Mouse (Mus musculus): ENCODE measurements at regions not wholly inside any gene's neighbourhood (a gene's known extent, or its start where the extent isn't known, plus 50 kb on each side); places are given as distances from the start of the nearest gene placed in this dataset.

DNA sequence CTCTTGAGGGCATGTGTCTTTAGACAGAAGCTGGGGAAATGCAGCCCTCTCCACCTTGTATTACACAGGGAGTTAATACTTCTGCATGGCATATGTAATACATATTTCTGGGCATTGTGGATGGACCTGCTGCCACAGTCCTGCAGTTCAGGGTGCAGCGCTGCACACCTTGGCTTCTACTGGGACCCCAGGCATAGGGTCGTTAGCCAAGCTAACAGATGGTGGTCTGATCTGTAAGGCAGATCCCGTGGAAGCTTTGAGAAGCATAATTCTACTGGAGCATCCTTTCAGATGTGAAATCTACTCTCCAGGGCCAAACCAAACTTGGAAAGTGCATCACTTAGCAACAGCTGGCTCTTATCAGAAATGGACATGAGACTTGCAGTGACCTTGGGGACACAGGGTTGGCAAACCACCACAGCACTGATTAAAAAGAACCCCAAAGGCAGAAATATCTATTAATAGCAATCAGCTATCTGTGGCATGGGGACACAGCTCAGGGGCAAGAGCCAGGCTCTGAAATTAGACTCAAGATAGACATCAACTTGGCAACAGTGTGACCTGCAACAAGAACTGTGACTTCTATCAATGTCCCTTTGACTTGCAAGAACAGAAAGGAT lies 155.0 kb downstream of the Drd1 start:
- no peak for DNase-seq

DNA sequence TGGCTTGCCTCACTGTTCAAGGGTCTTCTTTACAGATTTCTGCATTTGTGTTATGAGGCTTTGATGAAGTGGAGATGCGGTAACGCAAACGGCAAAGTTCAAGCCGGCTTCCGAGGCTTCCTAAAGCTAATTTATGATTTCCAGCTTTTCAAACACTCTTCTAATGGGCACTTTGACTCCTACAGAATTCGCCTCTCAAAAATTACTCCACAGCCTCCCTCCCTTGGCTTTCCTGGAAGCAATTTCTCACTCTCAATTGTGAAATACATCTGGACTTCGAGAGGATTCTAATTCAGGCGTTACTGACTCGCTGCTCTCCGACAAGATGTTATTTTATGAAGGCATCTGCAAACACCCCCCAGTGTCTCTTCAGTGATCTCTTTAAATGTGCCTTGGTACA lies 157.2 kb downstream of the Drd1 start:
- DNase-seq = no peak

DNA sequence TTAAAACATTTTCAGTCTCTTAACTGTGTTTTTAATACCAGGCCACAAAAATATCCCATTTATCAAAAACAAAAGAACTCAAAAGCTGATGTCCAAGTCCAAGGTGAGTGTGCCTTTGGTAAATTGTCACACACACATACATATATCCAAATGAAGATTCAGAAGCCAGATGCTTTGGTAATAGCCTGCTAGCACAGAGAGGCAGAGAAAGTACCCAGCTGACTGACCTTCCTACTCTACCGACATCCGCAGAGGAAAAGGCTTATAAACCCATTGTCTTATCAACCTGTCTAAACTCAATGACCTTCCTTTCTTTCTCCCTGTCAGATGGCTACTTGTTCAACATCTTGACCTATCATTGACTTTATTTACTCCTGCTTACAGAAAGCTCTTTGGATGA lies 158.3 kb downstream of the Drd1 start:
- DNase-seq = no peak

DNA sequence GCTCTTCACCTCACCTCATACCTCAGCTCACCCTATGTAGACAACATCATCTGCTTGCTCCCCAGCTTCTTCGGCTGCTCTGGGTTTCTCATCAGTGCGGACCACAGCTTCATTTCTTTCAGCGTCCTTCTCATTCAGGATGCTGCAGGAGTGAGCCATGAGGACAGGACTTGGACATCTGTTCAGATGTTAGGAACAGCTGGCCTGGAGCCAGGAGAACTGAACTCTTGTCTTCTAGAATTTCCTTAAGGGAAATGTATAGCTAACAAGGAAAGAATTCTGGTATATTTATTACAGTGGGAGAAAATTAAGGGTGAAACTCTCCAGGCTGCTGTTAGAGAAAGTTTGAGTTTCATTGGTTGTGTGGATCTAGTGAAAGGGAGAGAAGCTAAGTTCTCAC lies 167.1 kb downstream of the Drd1 start:
- no peak for DNase-seq

DNA sequence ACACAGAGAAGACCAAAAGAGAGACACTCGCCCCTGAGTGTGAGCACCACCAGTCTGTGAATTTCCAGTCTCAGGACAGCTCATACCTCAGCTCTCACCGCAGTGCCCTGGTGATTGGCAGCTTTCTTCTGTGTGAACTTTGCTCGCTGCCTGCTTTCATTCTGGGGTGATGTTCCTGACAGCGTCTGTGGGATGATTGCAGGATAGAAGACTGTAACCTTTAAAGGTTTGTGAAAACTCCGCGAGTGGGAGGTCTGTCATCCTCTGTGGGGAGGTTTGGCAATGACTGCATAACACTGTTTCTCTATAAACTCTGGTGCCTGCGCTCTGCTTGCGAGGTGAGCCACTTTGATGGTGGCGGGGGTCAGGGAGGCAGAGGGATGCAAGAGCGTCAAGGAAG lies 169.7 kb downstream of the Drd1 start:
- DNase-seq = no peak

DNA sequence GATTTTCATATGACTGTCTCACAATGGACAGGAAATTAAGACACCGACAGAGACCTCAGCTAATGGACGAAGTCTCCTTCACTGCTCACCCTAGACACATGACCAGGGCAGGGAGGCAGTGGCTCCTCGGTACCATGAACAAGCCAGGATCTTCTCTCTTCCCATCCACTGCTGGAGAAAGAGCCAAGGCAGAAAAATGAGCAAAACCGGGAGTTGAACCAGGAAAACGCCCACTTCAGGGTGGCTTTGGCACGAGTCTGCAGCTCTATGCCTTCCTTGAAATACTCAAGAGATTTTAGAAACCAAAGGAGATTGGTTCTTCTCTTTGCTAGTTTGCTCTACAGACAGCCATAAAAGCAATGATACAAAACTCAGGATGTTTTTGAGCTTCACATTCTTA lies 172.3 kb downstream of the Drd1 start:
- peak; percentile 43 for DNase-seq

DNA sequence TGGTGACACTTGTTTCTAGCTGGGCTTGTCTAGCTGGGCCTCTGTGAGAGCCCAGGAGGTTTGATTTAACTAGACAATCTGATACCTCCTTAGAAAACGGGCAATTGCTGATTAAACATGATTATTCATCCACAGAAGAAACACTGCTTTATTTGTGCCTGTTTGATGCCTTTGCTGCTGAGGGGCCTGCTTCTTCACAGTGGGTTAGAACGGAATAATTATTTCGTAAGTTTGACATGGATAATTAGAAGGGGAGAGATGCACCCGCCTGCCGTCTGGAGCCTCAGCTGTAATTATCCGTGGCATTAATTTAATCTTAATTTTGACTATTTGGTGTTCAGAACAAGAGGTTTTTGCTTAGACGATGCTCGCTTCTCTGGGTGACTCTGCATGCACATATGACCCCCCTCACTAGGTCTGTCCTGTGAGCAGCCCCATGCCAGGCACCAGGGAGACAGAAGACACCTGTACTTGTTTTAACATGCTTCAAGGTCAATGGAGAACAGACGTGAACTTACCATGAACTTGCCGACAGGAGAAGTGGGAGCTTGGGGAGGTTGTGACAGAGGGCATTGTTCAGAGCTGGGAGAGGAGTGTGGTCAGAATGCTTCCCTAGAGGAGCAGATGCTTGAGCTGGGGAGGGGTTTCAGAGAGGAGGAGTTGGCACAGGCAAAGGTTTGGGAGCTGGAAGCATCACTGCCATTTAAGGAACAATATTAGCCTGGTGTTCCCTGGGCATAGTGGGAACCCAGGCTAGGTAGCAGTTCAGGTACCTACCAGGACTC lies 174.8 kb downstream of the Drd1 start:
- DNase-seq = no peak

DNA sequence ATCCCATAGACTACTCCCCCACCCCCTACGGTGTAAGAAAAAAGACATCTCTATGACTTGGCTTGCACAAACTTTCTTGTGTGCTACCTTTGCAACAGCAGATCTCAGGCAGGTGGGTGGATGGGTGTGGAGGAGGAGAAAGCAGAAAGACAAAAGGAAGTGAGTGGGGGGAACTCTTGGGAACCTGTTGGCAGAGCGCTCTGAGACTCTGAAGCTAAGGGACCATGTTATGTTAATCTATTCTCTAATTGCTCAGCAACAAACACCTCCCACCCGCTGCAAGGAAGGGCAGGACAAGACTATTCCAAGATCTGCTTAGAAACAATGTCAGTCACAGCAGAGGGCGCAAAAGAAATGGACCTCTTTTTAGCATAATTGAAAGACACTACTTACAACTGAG lies 180.0 kb downstream of the Drd1 start:
- DNase-seq = peak; percentile 59

DNA sequence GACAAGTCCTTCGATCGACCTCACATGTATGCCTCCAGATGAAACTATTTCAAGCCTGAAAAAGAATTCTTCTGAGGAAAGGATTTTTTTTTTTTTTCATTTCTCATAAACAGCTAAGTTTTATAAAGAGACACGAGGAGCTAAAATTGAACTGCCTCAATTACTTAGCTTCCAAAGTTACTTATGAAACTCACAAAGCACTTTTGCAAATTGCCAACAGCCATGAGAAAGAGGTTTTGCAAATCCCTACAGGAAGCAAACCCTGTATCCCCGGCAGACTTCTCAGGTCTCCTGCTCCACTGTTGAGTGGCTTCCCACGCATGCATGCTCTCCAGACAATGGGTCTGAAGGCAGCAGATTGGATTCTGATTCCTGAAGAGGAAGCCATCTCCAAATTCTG lies 190.2 kb downstream of the Drd1 start:
- DNase-seq = no peak

DNA sequence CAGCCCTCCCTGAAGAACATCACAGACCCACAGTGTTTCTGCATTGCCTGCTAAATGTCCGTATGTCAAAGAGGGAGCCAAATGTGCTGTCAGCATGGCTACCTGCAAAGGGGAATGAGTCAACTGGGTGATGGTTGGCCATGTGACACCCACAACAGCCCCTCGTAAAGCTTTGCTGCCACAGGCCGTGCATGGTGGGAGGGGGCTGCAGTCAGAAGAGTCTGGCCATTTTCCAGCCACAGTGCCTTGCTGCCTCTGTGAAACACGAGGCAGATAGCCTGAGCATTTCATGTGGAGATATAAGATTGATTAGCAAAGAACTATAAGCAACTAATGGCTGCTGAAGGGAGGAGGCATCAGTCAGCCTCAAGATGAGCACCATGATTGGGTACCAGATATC lies 193.2 kb downstream of the Drd1 start:
- no peak for DNase-seq

DNA sequence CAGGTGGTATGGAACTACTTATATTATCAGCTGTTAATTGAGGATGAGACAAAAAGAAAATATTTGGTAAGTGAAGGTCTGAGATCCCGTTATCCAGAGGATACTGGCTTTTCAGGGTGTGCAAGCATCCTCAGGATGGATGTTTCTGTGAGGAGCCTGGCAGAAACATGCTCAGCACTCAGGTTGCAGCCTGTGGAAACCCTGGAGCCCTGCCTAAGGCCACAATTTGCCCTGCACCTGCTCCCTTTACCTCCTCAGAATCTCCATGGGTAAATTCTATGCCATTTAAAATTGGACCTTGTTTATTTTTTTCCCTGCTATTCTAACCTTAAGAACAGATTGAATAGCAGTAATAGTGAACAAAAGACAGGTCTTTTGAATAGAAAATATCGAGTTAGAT lies 201.3 kb downstream of the Drd1 start:
- no peak for DNase-seq

DNA sequence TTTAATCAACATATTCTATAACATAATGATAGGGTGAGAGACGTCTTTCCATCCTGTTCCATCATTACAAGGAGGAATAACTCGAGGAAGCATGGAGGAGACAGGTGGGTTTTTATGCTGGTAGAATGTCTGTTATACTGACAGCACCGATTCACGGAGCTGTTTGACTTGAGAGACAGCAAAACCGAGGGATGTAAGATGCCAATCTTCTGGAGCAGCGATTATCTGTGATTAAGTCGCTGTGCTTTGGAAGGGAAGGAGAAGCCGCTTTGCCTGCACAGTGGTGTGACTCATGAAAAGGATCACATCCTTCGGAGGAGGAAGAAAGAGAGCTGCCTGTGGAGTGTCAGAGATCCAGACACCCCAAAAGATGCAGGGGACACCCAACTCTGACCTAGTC lies 205.4 kb downstream of the Drd1 start:
- DNase-seq = no peak

DNA sequence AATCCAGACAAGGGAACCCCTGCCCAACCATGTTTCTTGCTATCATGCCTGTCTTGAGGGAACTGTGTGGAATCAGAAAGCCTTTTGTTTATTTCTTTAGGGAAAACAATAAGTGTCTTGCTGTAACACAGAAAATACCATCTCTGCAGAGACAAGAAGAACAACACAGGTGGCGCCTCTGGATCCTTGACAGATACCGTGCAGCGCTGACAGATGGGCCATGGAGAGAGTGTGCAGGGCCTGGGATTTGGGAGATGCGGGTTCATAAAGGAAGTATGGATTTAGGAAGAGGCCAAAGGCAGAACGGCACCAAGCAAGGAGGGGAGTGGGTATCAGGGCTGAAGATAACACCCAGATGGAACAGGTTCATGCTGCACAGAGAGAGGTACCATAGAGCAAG lies 209.3 kb downstream of the Drd1 start:
- DNase-seq = no peak

DNA sequence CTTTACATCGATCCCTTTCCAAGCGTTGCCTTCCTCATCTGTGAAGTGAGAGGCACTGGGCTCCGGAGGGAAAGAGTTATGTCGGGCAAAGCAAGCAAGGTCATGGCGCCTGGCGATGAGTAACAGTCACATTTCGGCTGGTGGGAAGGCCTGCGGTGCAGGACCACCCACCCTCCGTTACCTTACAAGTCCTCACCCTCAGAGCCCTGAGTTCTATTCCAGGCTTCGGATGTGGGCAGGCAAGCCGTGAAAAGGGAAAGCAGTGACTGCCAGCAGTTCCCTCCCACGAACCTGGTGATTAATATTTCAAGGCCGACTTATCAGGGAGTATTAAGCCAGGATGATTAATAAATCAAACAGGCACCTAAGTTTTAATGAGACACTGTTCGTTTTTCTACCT lies 209.7 kb downstream of the Drd1 start:
- peak; percentile 47 for DNase-seq

DNA sequence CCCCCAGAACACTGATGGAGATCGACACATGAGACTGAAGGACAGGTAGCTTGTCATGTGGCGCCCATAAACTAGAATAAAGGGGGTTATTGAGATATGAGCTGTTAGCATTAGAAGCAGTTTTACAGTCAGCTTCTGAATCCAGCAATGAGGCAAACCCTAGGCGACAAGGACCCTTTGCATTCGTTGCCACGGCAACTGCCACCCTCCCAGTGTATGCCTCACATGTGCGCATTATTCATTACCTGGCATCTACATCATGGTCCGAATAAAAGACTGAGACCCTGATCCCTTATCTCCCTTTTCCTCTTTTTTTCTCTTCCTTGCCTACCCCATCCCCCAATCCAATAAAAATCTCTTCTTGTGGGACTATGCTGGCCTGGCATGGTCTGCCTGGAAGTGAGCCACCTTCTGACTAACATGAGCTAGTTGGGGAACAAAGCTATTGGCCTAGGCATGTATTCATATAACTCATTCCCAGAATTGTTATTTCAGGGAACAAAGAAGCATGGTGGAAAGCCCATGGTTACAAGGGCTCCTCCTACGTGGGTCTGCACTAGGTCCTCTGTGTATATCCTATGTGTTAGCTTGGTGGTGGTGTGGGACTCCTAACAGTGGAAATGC lies 229.4 kb downstream of the Drd1 start:
- no peak for DNase-seq

DNA sequence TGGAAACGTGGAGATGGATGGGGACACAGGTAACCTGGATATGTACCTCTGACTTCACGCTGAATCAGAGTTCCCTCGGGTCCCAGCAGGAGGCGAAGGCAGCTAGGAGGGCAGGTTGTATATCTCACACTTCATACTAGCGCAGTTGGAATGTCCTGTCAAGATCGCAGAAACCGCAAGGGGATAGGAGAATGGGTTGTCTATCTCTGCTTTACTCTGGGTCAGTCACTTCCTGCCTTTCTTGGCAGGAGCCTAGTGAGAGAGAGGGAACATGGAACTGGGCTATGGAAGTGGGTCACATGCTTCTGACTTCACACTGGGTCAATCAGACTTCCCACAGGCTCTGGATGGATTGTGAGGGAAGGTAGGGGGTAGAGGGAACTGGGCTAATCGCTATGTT lies 233.4 kb downstream of the Drd1 start:
- DNase-seq = no peak

DNA sequence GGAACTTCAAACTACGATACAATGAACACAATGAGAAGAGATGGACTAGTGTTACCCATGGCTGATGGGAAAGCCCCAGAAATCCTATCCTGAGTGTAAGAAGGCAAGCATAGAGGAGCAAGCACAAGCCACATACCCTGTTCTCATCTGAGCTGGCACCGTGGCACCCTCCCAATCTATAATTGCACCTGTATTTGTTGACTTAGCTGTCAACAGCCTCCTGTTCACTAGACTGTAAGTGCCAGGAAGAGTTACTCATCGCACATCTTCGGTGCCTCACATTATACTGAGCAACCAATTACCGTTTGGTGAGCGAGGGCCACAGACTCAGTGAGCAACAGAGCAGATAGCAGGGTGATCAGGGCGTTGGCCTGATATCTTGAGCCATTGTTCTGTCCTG lies 239.9 kb downstream of the Drd1 start:
- peak; percentile 5 for DNase-seq

DNA sequence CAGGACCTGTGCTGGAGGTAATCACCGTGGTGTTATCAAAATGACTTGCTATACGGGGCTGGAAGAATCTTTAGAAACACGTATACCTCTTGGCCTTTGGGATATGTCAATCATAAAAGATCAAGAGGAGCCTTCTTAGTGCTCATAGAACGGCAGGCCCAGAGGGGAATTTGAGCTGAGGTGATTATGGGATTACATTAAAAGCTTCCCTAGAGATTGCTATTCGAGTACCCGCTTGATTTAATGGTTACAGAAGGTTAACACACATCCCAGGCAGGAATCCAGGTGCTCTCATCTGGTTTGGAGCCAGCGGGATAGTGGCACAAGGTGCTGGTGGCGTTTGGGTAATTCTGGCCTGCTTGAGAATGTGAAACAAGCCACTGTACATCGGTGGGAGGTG lies 241.4 kb downstream of the Drd1 start:
- no peak for DNase-seq

DNA sequence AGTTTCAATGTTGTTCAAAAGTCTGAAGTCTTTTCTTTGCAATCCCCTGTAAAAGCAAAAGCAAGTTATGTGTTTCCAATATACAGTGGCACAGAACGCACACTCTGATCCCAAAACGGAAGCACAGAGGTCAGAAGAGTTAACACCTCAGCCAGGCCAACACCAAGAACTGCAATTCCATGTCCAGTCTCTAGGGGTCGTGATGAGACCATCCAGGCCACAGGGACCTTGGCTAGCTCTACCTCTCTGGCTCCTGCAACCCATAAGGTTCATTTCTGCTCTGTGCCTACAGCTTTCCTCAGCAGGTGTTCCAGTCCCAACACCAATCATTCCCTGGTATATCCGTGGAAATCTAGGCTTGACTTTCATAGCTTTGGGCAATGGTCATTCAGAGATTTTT lies 243.6 kb downstream of the Drd1 start:
- DNase-seq = peak; percentile 43

DNA sequence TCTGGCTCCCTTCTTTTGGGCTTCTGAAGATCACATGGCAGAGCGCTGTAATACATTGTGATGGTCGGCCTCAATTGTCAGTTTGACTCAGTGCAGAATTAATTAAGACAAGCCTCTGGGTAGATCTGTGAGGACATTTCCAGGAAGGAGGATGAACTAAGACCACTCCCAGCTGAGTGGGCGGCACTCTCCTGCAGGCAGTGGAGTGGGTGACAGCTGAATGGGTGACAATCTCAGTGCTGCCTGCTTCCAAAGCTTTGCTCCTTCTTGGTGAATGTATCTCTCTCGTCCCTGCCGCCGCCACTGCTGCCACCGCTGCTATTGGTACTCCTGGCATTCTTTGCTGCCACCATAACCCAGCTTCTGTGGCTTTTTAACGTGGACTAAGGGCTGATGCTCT lies 244.4 kb downstream of the Drd1 start:
- DNase-seq = peak; percentile 30

DNA sequence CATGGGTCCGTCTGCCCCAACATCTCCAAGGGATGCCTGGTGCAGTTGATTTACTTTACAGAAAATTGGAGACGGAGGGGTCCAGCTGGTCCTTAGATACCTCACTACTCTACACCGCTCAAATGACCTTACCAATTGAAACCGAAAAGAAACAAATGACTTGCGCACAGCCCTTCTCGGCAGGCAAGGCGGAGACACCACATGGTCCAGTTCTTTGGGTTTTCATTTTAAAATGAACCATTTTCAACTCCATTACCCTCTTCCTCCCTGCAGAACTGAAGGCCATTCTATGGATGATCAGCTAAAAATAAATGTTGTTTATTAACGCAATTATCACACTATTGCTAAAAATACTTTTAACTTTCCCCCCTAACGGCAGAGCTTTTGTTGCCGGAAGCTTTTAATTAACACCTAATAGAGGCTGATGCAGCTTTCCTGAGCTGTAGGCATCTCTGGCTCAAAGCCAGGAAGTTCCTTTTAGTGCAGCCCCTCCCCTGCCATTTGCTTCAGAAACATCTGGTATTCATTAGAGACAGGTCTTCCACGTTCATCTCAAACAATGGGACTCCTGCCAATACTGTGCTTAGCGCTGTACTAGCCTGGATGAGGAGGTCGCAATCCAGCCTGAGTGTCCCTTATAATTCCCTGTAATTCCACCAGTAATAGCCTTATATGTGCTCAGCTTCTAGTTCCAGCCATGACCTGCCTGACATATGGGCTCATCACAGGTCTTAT lies 247.5 kb downstream of the Drd1 start:
- DNase-seq = no peak

DNA sequence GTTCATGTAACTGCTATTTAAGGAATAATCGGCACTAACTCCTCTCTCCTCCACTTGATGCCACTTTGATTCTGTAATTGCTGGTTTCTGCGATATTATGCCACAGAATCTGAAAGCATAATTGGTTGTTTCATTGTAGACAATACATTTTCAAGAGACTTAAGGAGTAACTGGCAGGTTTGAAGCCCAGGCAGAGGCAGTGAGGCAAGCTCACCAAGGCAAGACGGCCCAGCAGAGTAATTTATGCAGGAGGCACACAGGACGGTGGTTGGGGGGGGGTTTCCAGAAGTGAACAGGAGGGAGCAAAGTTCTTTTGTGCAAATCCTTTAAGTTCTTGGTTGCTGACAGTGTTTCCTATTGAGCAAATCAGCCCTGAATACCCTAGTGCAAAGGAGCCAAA lies 249.6 kb downstream of the Drd1 start:
- DNase-seq = no peak

DNA sequence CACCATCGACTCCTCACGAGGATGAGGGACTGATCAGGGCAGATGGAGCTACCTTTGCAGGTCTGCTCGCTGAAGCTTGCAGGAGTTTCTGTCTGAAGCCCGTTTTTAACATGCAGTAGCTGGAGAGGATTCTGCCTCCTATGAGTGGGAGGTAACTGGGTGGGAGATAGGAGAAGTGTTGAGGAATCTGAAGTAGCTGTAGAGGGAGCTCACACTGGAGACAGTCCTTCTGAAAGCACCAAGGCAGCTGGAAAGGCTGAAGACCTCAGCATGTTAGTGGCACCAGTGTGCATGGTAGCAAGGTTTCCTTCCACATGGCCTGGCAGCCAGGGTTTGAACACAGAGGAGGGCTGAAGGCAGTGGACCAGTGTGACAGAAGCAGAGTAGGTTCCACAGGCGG lies 254.5 kb downstream of the Drd1 start:
- no peak for DNase-seq

DNA sequence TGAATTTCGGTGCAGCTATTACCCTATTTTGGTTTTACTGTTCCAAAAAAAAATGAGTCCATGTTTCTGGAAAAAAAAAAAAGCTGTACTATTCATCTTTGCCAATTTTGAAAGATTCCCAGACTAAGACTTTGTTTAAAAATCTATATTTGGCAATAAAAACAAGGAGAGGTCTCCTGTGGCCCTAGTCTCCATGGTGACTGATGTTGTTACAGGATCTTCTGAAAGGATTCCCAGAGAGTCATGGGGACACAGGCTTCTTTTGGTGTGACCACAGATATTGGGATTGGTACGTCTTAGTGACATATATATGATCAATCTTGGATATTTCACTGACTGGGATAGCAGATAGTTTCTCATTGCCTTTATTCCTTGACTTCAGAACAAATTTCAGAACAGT lies 266.7 kb downstream of the Drd1 start:
- DNase-seq = no peak

Measured in right cerebral cortex, adult 18-20 months (tissue).